Mouse (Mus musculus) gastrocnemius, postnatal 10 days (tissue): ENCODE measurements around the gene Gpr176. TPM values are rescaled to one million over a fixed set of nuclear protein-coding genes. Genes with fewer than 3 reads are reported as not detected.
A peak's percentile ranks its signal among the peaks of the same experiment; 100 is the strongest.

Experiments
- DNase-seq: peaks from one replicate; pipeline ENCODE4 v3.0.0; 2021; ENCODE audit warnings: mixed read lengths
- long read RNA-seq, 2 experiments: library from polyadenylated mRNA; stranded (forward); transcript quantifications; one replicate each; pipeline ENCODE4 v2.0.0; 2021
- total RNA-seq, 2 experiments: library from RNA; stranded (reverse); gene quantifications; 2 replicates each; pipeline ENCODE4 v1.2.3; 2021

Gpr176 gene
- under 1 TPM; 0.31 to 0.38 TPM for total RNA-seq
- long read RNA-seq, experiment 1, partial matches to known transcripts, result 0 of 2 reads
- long read RNA-seq, experiment 1, other reads (novel, unspliced or antisense), result 1 of 2 reads
- long read RNA-seq, experiment 2, partial matches to known transcripts, result 0 of 1 reads
- long read RNA-seq, experiment 2, other reads (novel, unspliced or antisense), result 0 of 1 reads

- peak; percentile 21 for DNase-seq
Observed at GRCm38 (mm10) chr2:118372901-118373571, at the start of gene Gpr176. Gpr176 (minus strand) TSS chr2:118373419.

- DNase-seq, result no peak
Observed at GRCm38 (mm10) chr2:118422385-118422784, 49.2 kb upstream of the Gpr176 start.

- no peak for DNase-seq
Observed at GRCm38 (mm10) chr2:118421951-118422350, 48.7 kb upstream of the Gpr176 start.

DNA sequence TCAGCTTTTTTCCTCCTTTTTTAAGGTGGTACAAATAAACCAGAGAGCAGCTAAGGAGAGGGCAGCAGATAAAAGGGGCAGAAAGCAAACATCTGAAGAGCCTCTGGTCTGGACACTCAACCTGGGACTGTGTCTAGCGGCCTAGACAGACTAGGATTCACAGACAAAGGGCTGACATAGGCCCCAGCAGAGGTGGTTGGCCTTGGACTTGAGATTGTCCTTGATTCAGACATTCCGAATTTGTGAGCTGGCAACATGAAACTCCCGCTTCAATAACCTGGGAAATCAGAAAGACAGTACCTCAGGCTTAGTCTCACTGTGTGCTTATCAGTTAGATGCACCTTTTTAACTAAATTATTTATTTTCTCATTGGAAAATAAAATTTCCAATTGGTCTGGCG is 44.9 kb upstream of the Gpr176 start:
- DNase-seq, result no peak

GRCm38 (mm10) chr2:118415601-118416355 is 42.6 kb upstream of the Gpr176 start:
- no peak for DNase-seq

DNA sequence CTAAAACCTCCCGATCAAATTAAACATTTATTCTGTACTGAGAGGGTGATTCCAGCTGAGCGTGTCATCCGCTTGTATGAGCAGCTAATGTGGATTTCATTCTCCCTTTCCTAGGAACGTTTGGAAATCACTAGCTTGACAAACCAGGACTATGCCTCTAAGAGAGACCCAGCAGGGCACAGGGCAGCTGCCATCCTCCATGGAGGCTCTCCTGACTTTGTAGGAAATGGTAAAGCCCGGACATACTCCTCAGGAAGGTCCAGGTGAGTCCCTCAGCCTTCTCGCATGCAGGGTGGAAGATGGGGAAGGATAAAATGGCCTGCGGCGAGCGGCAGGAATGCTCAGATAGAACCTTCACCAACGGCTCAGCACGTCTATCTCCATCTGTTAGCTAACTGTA is 39.6 kb upstream of the Gpr176 start:
- DNase-seq, result no peak

GRCm38 (mm10) chr2:118408336-118408895 is 35.2 kb upstream of the Gpr176 start:
- no peak for DNase-seq

- no peak for DNase-seq
Observed at GRCm38 (mm10) chr2:118406811-118407210, 33.6 kb upstream of the Gpr176 start.

GRCm38 (mm10) chr2:118405568-118405967 is 32.3 kb upstream of the Gpr176 start:
- DNase-seq, result no peak

GRCm38 (mm10) chr2:118404336-118404735 is 31.1 kb upstream of the Gpr176 start:
- no peak for DNase-seq

- DNase-seq, result no peak
Observed at GRCm38 (mm10) chr2:118401834-118402727, 28.9 kb upstream of the Gpr176 start.

- DNase-seq, result no peak
Observed at GRCm38 (mm10) chr2:118399751-118400150, 26.5 kb upstream of the Gpr176 start.

- DNase-seq, result no peak
Observed at GRCm38 (mm10) chr2:118391201-118391600, 18.0 kb upstream of the Gpr176 start.

- DNase-seq, result no peak
Observed at GRCm38 (mm10) chr2:118390072-118390471, 16.9 kb upstream of the Gpr176 start.

DNA sequence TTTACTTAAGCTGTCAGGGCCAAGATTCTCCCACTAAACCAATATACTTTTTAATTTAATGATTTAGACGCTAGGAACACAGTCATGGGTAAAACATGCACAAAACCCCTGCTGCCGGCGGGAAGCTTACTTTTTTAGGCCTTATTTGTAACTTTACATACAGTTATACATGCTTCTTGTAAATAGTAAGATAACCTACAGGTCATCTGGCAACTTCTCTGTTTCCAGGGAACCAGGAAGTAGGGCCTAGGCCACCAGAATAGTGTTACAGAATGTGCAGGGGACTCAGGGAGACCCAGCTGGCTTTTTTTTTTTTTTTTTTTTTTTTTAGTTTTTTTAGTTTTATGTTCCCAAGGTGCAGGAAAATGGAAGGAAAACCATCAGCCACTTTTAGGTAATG is 16.4 kb upstream of the Gpr176 start:
- no peak for DNase-seq

GRCm38 (mm10) chr2:118388341-118389335 is 15.4 kb upstream of the Gpr176 start, which contains the start of gene Eif2ak4:
Eif2ak4 (plus strand) TSS chr2:118388618.
- DNase-seq, result peak; percentile 94

GRCm38 (mm10) chr2:118383387-118383786 is 10.2 kb upstream of the Gpr176 start:
- DNase-seq, result no peak

GRCm38 (mm10) chr2:118379756-118380155 is 6.5 kb upstream of the Gpr176 start:
- no peak for DNase-seq

DNA sequence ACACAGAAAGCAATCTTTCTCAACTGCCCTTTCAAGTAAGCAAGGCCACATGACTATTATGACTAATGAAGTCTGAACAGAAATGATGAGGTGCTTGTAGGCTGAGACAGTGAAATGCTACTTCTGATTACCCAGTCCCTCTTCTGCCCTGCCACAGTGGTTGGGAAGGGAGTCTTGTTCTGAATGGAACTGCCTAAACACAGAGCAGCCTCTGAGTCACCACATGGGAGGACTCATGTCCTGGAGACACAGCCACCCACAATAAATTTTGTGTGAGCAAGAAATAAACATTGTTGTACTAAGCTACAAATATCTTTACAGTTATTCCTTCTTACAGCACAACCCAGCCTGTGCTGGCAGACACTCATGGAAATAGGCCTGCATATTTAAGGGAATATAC is 2.7 kb upstream of the Gpr176 start:
- no peak for DNase-seq

GRCm38 (mm10) chr2:118375522-118375921 is 2.3 kb upstream of the Gpr176 start:
- no peak for DNase-seq
